Mouse (Mus musculus) lung, embryonic 16.5 days (tissue): ENCODE data around the gene Adamts16. TPM values are rescaled to one million over a fixed set of nuclear protein-coding genes. Genes with fewer than 3 reads are reported as not detected.
"Not testable (repeated sequence)": the region's sequence is repeated elsewhere in the genome, so short reads cannot be mapped to it uniquely, and the experiment has no call there.

Experiments used
- ATAC-seq: fragments of 200-750 bp; cut with Nextera tagmentation; 2 replicates; pipeline ENCODE4 v1.8.0; 2017; ENCODE audit warnings: low read depth, mild to moderate bottlenecking, moderate library complexity
- H3K27ac ChIP-seq: fragments of 300-500 bp; sonication (generic); 2 replicates; pipeline ENCODE4 v1.5.1; 2014; ENCODE audit warnings: mild to moderate bottlenecking, control low read depth, low read length
- H3K27me3 ChIP-seq: fragments of 300-500 bp; sonication (generic); 2 replicates; pipeline ENCODE4 v1.6.1; 2014; ENCODE audit warnings: low read depth, low read length, mixed read lengths; ENCODE audit not compliant: control insufficient read depth, insufficient read depth
- H3K36me3 ChIP-seq: fragments of 300-500 bp; sonication (generic); 2 replicates; pipeline ENCODE4 v1.6.1; 2014; ENCODE audit warnings: low read length; ENCODE audit not compliant: control insufficient read depth, insufficient read depth
- H3K4me1 ChIP-seq: fragments of 300-500 bp; sonication (generic); replicated peaks from 2 replicates; pipeline ENCODE4 v1.6.1; 2014; ENCODE audit warnings: low read length, mixed read lengths; ENCODE audit not compliant: control insufficient read depth, insufficient read depth
- H3K4me2 ChIP-seq: fragments of 300-500 bp; sonication (generic); 2 replicates; pipeline ENCODE4 v1.6.1; 2014; ENCODE audit warnings: low read depth, low read length, control low read depth
- H3K4me3 ChIP-seq: fragments of 300-500 bp; sonication (generic); 2 replicates; pipeline ENCODE4 v1.5.1; 2014; ENCODE audit warnings: mild to moderate bottlenecking, low read length, control low read depth
- H3K9ac ChIP-seq: fragments of 300-500 bp; sonication (generic); 2 replicates; pipeline ENCODE4 v1.6.1; 2014; ENCODE audit warnings: low read length, control low read depth
- H3K9me3 ChIP-seq: fragments of 300-500 bp; sonication (generic); 2 replicates; pipeline ENCODE4 v1.6.1; 2016; ENCODE audit warnings: low read length; ENCODE audit not compliant: control insufficient read depth
- WGBS: fragments of 180-500 bp; shearing (Covaris S2); extraction: QIAGEN DNeasy Blood & Tissue Kit; methylation state at CpG from one replicate; pipeline ENCODE4 v1.1.7; 2014; 5-methylcytosine and 5-hydroxymethylcytosine counted together
- polyA plus RNA-seq: library from polyadenylated mRNA; unstranded; fragments of >200 nt; fragmentation: Nextera tagmentation; extraction: Ambion mirVana; gene quantifications from 2 replicates; pipeline ENCODE4 v1.2.1, GENCODE M21; 2015

Gene Adamts16
- polyA plus RNA-seq, 1 experiment from 2014 or later = 0.05 TPM

DNA sequence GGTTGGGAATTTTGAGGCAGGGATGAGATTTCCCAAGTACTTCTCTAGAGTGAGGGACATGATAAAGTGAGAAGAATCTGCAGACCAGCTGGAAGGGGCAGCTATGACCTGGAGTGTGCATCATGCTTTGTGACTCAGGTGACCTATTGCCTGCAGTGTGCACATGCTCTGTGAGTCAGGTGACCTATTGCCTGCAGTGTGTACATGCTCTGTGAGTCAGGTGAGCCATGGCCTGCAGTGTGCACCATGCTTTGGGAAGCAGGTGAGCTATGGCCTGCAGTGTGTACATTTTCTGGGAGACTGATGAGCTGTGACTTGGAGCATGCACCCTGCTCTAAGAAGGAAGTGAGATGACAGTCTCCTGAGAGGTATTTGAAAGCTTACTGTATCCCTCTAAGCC, 33.1 kb upstream of the Adamts16 start:
- H3K4me2 ChIP-seq = no peak overlapping the region
- H3K27ac ChIP-seq = no peak overlapping the region
- no peaks in the 10 kb centered on the region for H3K36me3 ChIP-seq
- H3K9me3 ChIP-seq = no peaks in the 10 kb centered on the region
- no peak overlapping the region for H3K9ac ChIP-seq
- H3K4me1 ChIP-seq = no peaks in the 10 kb centered on the region
- no peak overlapping the region for H3K4me3 ChIP-seq
- no peak for ATAC-seq
- H3K27me3 ChIP-seq = no peaks in the 10 kb centered on the region

DNA sequence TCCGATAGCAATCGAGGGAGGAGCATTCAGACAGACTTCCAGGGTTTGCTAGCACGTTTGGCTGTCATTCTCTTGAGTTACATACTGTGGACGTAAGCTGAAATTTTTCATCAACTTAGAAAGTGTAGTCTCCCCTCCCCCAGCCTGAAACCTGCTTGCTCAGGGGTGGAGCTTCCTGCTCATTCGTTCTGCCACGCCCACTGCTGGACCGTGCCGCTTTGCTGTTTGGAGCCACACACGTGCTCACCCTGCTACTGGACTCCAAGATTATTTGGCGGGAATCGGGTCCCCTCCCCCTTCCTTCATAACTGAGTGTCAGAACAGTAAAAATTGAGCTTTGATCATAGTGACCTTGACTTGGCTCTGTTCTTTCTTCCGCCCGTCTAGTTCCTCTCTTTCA, 32.2 kb upstream of the Adamts16 start:
- not testable (repeated sequence) for H3K4me3 ChIP-seq, H3K27me3 ChIP-seq, H3K4me1 ChIP-seq, H3K9me3 ChIP-seq, H3K36me3 ChIP-seq, H3K4me2 ChIP-seq, H3K9ac ChIP-seq, ATAC-seq, H3K27ac ChIP-seq
- 41% methylated on average over 13 of the region's 13 CpGs for WGBS

DNA sequence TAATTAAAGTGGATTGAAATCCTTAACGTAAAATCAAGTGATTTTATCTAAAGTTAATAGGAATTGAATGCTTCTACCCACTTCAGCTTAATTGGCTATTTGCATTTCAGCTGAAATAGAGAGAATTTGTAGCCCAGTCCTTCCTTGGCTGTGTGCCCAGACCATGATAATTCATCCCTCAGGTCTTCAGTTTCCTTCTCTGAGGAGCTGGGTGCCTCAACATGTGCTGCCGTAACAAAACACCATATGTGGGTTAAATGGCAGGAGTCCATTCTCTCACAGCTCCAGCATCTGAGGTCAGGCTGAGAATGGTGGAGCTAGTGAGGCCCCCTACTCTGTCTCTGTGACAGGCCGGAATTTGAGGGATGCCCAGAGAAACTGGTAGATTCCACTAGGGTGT, 29.4 kb upstream of the Adamts16 start:
- Histone ChIP-seq H3K9me3 (no peaks in the 10 kb centered on the region), H3K27ac (no peak overlapping the region), H3K4me2 (no peak overlapping the region), H3K27me3 (no peaks in the 10 kb centered on the region), H3K36me3 (no peaks in the 10 kb centered on the region), H3K4me1 (no peaks in the 10 kb centered on the region), H3K4me3 (no peak overlapping the region), H3K9ac (no peak overlapping the region)
- no peak for ATAC-seq
- 52% methylated on average over 3 of the region's 3 CpGs for WGBS

DNA sequence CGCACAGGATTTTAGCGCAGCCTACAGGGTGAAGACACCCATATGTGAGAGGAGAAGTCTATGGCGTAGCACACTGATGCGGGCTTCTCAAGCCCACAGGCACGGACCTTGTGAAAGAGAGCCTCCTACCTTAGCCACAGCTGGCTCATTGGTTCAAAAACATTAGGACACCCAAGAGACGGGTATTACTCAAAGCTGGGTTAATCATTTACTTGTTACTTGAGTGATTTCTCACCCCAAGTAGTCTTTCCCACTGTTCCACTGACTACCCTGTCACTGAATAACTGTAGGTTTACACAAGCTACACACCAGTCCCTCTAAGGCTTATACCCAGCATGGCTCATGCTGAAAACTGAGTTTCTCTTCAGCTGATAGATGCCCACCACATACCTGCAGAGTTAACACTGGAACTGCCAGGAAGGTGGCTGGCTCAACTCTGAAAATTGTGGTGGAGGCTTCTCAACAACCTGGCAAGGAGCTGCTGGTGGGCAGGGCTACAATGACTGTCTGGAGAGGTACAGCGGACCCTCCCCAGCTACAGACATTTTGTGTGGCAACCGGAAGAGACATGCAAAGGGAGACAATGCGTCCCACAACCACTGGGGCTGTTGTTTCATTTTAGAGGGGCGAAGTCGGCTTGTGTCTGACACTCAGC, 25.5 kb upstream of the Adamts16 start:
- H3K9me3 ChIP-seq = no peaks in the 10 kb centered on the region
- no peak overlapping the region for H3K4me2 ChIP-seq
- ATAC-seq = 0 out of 2 replicates have a peak, but pooled peaks have one; percentile 43
- H3K36me3 ChIP-seq = no peaks in the 10 kb centered on the region
- no peak overlapping the region for H3K9ac ChIP-seq
- H3K4me1 ChIP-seq = no peaks in the 10 kb centered on the region
- no peak overlapping the region for H3K27ac ChIP-seq
- H3K4me3 ChIP-seq = no peak overlapping the region
- no peaks in the 10 kb centered on the region for H3K27me3 ChIP-seq
- 79% methylated on average over 11 of the region's 11 CpGs for WGBS

DNA sequence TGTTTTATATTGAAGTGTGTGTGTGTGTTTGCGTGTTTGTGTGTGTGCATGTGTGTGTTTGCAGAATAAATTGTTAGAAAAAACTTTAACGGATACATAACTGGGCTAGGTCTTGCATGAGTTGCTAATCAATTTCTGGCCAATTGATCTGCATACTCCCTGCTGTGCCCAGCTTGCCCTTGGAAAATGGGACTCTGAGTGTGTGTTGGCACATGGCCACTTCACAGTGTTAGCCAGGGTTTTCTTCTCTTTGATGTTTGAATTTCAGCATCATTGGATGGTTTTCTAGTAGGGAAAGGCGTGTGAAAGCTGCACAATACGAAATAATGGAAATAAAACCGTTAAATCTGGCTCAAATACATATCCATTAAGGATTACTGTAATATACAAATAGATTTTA, 24.3 kb upstream of the Adamts16 start:
- Histone ChIP-seq H3K4me3 (no peak overlapping the region), H3K4me1 (no peaks in the 10 kb centered on the region), H3K9me3 (no peaks in the 10 kb centered on the region), H3K27me3 (no peaks in the 10 kb centered on the region), H3K4me2 (no peak overlapping the region), H3K9ac (no peak overlapping the region), H3K36me3 (no peaks in the 10 kb centered on the region), H3K27ac (no peak overlapping the region)
- 81% methylated on average over 5 of the region's 5 CpGs for WGBS
- no peak for ATAC-seq

DNA sequence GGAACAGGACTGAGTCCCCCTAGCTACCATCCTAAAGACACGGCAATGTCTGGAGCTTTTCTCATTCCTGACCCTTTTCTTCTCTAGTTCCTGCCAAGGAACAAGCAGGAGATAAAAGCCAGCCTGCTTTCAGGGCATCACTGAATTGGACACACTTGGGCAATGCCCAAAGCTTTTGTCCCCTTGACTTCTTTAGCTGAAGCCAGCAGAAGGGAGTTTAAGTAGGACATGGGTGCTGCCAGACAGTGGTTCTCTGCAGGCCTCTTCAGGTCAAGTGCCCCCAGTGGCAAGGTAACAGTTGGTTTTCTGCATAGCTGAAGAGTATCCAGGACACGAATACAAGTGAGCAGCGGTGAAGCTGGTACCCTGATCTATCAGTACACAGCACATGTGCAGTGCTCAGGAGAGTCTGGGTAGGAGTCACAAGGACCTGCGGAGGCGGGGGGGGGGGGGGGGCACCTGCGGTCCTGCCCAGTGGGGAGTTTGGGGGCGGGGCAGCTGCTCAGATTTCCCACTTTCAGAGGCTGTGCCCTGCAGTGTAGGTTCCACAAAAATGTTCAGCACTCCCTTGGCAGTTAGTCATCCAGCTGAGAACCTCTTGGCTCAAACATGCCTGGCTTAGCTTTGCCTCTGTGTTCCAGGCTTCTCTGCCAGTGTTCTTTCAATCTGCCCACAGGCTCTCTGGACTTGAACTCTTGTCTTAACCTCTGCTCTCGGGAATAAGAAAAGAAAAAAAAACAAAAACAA, 20.7 kb upstream of the Adamts16 start:
- Histone ChIP-seq H3K9ac (no peak overlapping the region), H3K27me3 (no peaks in the 10 kb centered on the region), H3K4me3 (no peak overlapping the region), H3K9me3 (no peaks in the 10 kb centered on the region), H3K36me3 (no peaks in the 10 kb centered on the region), H3K27ac (no peak overlapping the region), H3K4me1 (no peaks in the 10 kb centered on the region), H3K4me2 (no peak overlapping the region)
- peak; percentile 65 for ATAC-seq
- WGBS = 39% methylated on average over 6 of the region's 8 CpGs

DNA sequence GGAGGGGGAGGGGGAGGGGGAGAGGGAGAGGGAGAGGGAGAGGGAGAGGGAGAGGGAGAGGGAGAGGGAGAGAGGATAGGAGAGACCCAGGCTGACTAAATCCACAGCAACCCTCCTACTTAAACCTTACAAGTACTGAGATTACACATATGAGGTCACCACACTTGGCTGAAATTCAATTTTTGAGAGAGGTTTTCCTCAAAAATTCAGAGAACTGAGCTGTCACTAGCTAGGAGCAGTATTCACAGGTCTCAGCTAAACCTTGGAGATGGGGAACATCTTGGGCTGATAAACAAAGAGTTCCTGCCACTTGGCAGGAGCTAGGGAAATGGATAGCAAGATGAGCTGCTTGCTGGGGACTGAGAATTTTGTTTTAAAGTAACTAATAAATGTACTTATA, 12.0 kb upstream of the Adamts16 start:
- no peak overlapping the region for H3K4me2 ChIP-seq
- no peak overlapping the region for H3K9ac ChIP-seq
- no peak overlapping the region for H3K27ac ChIP-seq
- no peaks in the 10 kb centered on the region for H3K9me3 ChIP-seq
- ATAC-seq = peak; percentile 72; the same call in 1 of the 2 replicates
- H3K4me1 ChIP-seq = no peaks in the 10 kb centered on the region; the same call in 1 of the 2 replicates
- H3K36me3 ChIP-seq = no peaks in the 10 kb centered on the region
- no peaks in the 10 kb centered on the region for H3K27me3 ChIP-seq
- H3K4me3 ChIP-seq = no peak overlapping the region

DNA sequence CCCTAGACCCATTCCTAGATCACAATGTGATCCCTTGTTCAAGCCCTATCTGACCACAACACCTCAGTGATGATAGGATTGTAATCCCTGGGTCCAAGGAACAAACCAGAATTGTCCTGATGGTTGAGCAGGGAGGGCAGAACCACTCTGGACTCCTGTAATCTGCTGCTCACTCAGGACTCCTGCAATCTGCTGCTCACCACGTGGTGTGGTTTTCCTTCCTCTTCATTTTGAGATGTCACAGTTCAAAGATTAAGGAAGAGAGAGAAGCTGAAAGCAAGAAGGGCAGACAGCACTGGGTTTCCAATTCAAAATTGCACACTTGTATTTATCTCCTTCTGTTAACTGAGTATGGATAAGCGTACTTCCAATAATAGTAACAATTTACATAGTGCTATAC, 5.3 kb upstream of the Adamts16 start:
- no peak overlapping the region for H3K4me2 ChIP-seq
- no peak overlapping the region for H3K27ac ChIP-seq
- peaks cover 12% of the 10 kb centered on the region for H3K27me3 ChIP-seq
- 49% methylated on average over 2 of the region's 2 CpGs for WGBS
- H3K9ac ChIP-seq = no peak overlapping the region
- H3K36me3 ChIP-seq = no peaks in the 10 kb centered on the region
- no peak overlapping the region for H3K4me3 ChIP-seq
- no peak for ATAC-seq
- no peaks in the 10 kb centered on the region for H3K9me3 ChIP-seq
- H3K4me1 ChIP-seq = no peaks in the 10 kb centered on the region

DNA sequence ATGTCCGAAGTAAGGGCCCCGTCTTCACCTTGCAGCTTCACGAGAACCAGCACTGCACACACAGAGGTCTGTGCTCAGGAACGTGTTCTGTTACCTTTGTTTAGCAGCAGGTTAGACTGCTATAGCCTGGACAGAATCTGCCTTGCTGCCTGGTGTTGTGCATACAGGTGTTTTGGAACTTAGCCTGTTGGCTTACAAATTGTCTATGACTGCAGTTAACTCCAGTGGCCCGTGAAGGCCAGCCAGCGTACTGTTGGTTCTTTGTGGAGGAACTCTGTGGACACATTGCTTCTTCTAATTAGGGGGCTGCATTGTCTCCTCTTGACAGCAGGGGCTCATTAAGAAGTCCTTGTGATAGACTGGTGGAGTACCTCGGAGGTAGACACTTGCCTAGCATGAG, 3.9 kb upstream of the Adamts16 start:
- Histone ChIP-seq H3K36me3 (no peaks in the 10 kb centered on the region), H3K9ac (no peak overlapping the region), H3K9me3 (no peaks in the 10 kb centered on the region), H3K4me1 (no peaks in the 10 kb centered on the region), H3K4me3 (no peak overlapping the region), H3K27me3 (peaks cover 26% of the 10 kb centered on the region), H3K4me2 (no peak overlapping the region), H3K27ac (no peak overlapping the region)
- ATAC-seq = no peak
- 82% methylated on average over 7 of the region's 7 CpGs for WGBS
